In the genomic region with DNA sequence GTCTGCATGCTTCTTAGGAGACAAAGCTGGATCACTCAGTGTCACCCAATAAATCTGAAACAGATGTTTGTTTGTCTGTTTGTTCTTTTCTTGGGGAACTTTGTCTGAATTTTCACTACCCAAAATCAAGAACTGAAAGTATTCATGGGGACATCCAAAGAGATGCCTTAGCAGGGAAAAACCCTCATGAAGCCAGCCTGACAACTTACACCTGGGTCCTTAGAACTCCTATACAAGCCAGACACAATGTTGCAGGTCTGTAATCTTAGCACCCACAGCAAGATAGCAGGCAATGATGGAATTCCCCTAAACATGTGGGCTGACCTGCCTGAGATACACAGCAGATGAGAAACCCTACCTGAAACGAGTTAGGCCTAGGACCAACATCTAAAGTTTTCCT, we compare ENCODE assay signal across 19 mouse cellular contexts. TPM values are rescaled to one million over a fixed set of nuclear protein-coding genes. Genes with fewer than 3 reads are reported as not detected.
"Had no signal": no experiment of that assay in that cellular context is flagged by ENCODE, and none has a peak within 500 bp of the region (broad histone marks: within the 10 kb centered on the region; RNA-seq: fewer than 3 reads in every experiment).

No protein-coding gene starts in this region.

- H3K4me3 ChIP-seq: neural tube, embryonic 12.5 days; neural tube, embryonic 13.5 days; neural tube, embryonic 15.5 days; stomach, embryonic 15.5 days had no signal

- H3K4me2 ChIP-seq: neural tube, embryonic 12.5 days; neural tube, embryonic 13.5 days; neural tube, embryonic 15.5 days; stomach, embryonic 15.5 days had no signal

- H3K27me3 ChIP-seq: neural tube, embryonic 12.5 days; neural tube, embryonic 13.5 days; neural tube, embryonic 15.5 days; stomach, embryonic 15.5 days had no signal

- H3K9ac ChIP-seq: neural tube, embryonic 12.5 days; neural tube, embryonic 13.5 days; neural tube, embryonic 15.5 days; stomach, embryonic 15.5 days had no signal

- H3K9me3 ChIP-seq: neural tube, embryonic 12.5 days; neural tube, embryonic 13.5 days; neural tube, embryonic 15.5 days; stomach, embryonic 15.5 days had no signal

- H3K27ac ChIP-seq: neural tube, embryonic 12.5 days; neural tube, embryonic 13.5 days; neural tube, embryonic 15.5 days; stomach, embryonic 15.5 days; stomach, postnatal 0 days had no signal

- H3K4me1 ChIP-seq: neural tube, embryonic 12.5 days; stomach, embryonic 15.5 days had no signal

- DNase-seq: retina, postnatal 1 day; right cerebral cortex, adult 18-20 months; right cerebral cortex, postnatal 14 days; right cerebral cortex, postnatal 25 days; right cerebral cortex, postnatal 4 days; spleen, adult 18-20 months; thymus, adult 18-20 months; thymus, adult 2 months; thymus, postnatal 14 days; thymus, postnatal 36 days; thymus, postnatal 4 days had no signal

- H3K36me3 ChIP-seq: neural tube, embryonic 12.5 days; neural tube, embryonic 13.5 days; neural tube, embryonic 15.5 days; stomach, embryonic 15.5 days had no signal

RNA-seq across cellular contexts. Expression of a gene that starts 5.8 kb away (rescaled TPM):
- total RNA-seq: neutrophil, adult 5-6 weeks had no signal

RNA-seq across cellular contexts. Expression of a gene that starts 22.9 kb away (rescaled TPM):
- polyA plus RNA-seq: neural tube, embryonic 12.5 days; neural tube, embryonic 13.5 days; neural tube, embryonic 15.5 days; stomach, embryonic 16.5 days; stomach, postnatal 0 days; urinary bladder, adult 2 months had no signal
